Mouse (Mus musculus) testis, adult 2 months (tissue): ENCODE results near the gene Dync1i1. TPM values are rescaled to one million over a fixed set of nuclear protein-coding genes. Genes with fewer than 3 reads are reported as not detected.

ENCODE experiments used
- H3K27ac ChIP-seq: fragments of 200-500 bp; 2 replicates; pipeline ENCODE4 v1.5.1; 2012; ENCODE audit warnings: low read depth, low read length; ENCODE audit not compliant: control insufficient read depth, insufficient read depth
- H3K27me3 ChIP-seq: fragments of 200-500 bp; 2 replicates; pipeline ENCODE4 v1.6.1; 2012; ENCODE audit warnings: mild to moderate bottlenecking, low read length, moderate library complexity; ENCODE audit not compliant: control insufficient read depth, insufficient read depth
- H3K36me3 ChIP-seq: fragments of 200-500 bp; 2 replicates; pipeline ENCODE4 v1.6.1; 2012; ENCODE audit warnings: mild to moderate bottlenecking, low read length; ENCODE audit not compliant: control insufficient read depth, insufficient read depth
- H3K4me1 ChIP-seq: fragments of 200-500 bp; 2 replicates; pipeline ENCODE4 v1.6.1; 2012; ENCODE audit warnings: low read length; ENCODE audit not compliant: control insufficient read depth, insufficient read depth
- H3K4me3 ChIP-seq: fragments of 200-500 bp; 2 replicates; pipeline ENCODE4 v1.5.1; 2012; ENCODE audit warnings: low read depth, mild to moderate bottlenecking, low read length, moderate library complexity, mixed read lengths; ENCODE audit not compliant: control insufficient read depth
- CTCF ChIP-seq: fragments of 200-500 bp; IDR thresholded peaks from 2 replicates; pipeline ENCODE4 v1.5.1; 2012; ENCODE audit warnings: low read depth, mild to moderate bottlenecking, inconsistent platforms, low read length, moderate library complexity; ENCODE audit not compliant: control insufficient read depth, insufficient read depth, insufficient replicate concordance
- POLR2A ChIP-seq: fragments of 200-500 bp; IDR thresholded peaks from 2 replicates; pipeline ENCODE4 v1.6.1; 2012; ENCODE audit warnings: low read depth, mild to moderate bottlenecking, inconsistent platforms, low read length, moderate library complexity; ENCODE audit not compliant: control insufficient read depth
- polyA plus RNA-seq: library from polyadenylated mRNA; depleted of rRNA; stranded (reverse); fragments of >200 nt; gene quantifications from 2 replicates; pipeline ENCODE4 v1.2.3, GENCODE M21; 2012

The Dync1i1 gene
- polyA plus RNA-seq, 1 experiment = 12.1 TPM

GRCm38 (mm10) chr6:6023976-6024375 lies 298.5 kb downstream of the Dync1i1 start:
- TF ChIP-seq POLR2A (no peak), CTCF (no peak)
- H3K27ac ChIP-seq = no peak overlapping the region
- H3K4me3 ChIP-seq = no peak overlapping the region
- H3K36me3 ChIP-seq = no peaks in the 10 kb centered on the region
- no peaks in the 10 kb centered on the region for H3K27me3 ChIP-seq
- H3K4me1 ChIP-seq = no peaks in the 10 kb centered on the region; the same call in 1 of the 2 replicates

- Histone ChIP-seq H3K4me1 (no peaks in the 10 kb centered on the region; the same call in 1 of the 2 replicates), H3K27ac (no peak overlapping the region), H3K4me3 (no peak overlapping the region), H3K36me3 (no peaks in the 10 kb centered on the region), H3K27me3 (no peaks in the 10 kb centered on the region)
- TF ChIP-seq POLR2A = no peak
- no peak for TF ChIP-seq CTCF
Measured at GRCm38 (mm10) chr6:6027664-6028063, 302.2 kb downstream of the Dync1i1 start.

GRCm38 (mm10) chr6:6038773-6039550 lies 313.5 kb downstream of the Dync1i1 start:
- Histone ChIP-seq H3K27me3 (no peaks in the 10 kb centered on the region), H3K27ac (no peak overlapping the region), H3K36me3 (no peaks in the 10 kb centered on the region), H3K4me3 (no peak overlapping the region), H3K4me1 (no peaks in the 10 kb centered on the region)
- TF ChIP-seq POLR2A (no peak), CTCF (no peak)

GRCm38 (mm10) chr6:6046729-6047424 lies 321.4 kb downstream of the Dync1i1 start:
- no peak for TF ChIP-seq POLR2A
- no peak for TF ChIP-seq CTCF
- Histone ChIP-seq H3K27ac (no peak overlapping the region), H3K27me3 (no peaks in the 10 kb centered on the region), H3K4me3 (no peak overlapping the region), H3K36me3 (no peaks in the 10 kb centered on the region), H3K4me1 (no peaks in the 10 kb centered on the region)

GRCm38 (mm10) chr6:6052696-6053095 lies 327.3 kb downstream of the Dync1i1 start:
- TF ChIP-seq POLR2A = no peak
- TF ChIP-seq CTCF = no peak
- no peaks in the 10 kb centered on the region for H3K27me3 ChIP-seq
- H3K27ac ChIP-seq = no peak overlapping the region
- H3K4me1 ChIP-seq = no peaks in the 10 kb centered on the region
- no peaks in the 10 kb centered on the region for H3K36me3 ChIP-seq
- H3K4me3 ChIP-seq = no peak overlapping the region

- Histone ChIP-seq H3K4me3 (no peak overlapping the region), H3K27me3 (no peaks in the 10 kb centered on the region), H3K4me1 (no peaks in the 10 kb centered on the region), H3K36me3 (no peaks in the 10 kb centered on the region), H3K27ac (no peak overlapping the region)
- TF ChIP-seq CTCF = no peak
- TF ChIP-seq POLR2A = no peak
Measured at GRCm38 (mm10) chr6:6053946-6054345, 328.5 kb downstream of the Dync1i1 start.

- no peak overlapping the region for H3K27ac ChIP-seq
- no peaks in the 10 kb centered on the region for H3K36me3 ChIP-seq
- H3K4me3 ChIP-seq = no peak overlapping the region
- no peaks in the 10 kb centered on the region for H3K27me3 ChIP-seq
- H3K4me1 ChIP-seq = no peaks in the 10 kb centered on the region
- TF ChIP-seq POLR2A = no peak
- no peak for TF ChIP-seq CTCF
Measured at GRCm38 (mm10) chr6:6058548-6058947, 333.1 kb downstream of the Dync1i1 start.
